Mouse (Mus musculus) layer of hippocampus, postnatal 14 days (tissue): ENCODE measurements around the gene Arf3. TPM values are rescaled to one million over a fixed set of nuclear protein-coding genes. Genes with fewer than 3 reads are reported as not detected.
A peak's percentile ranks its signal among the peaks of the same experiment; 100 is the strongest.

Source experiments
- DNase-seq, 2 experiments: peaks; one replicate each; pipeline ENCODE4 v3.0.0; 2021 to 2022; ENCODE audit warnings: low spot score in 2 of 2, mixed read lengths in 1 of 2
- total RNA-seq, 2 experiments: library from RNA; stranded (reverse); gene quantifications; 2 replicates each; pipeline ENCODE4 v1.2.3; 2021

The Arf3 gene
- total RNA-seq, 2 experiments from 2014 or later: 791 to 794 TPM

GRCm38 (mm10) chr15:98726746-98727145, 36.3 kb downstream of the Arf3 start:
- no peak for DNase-seq

GRCm38 (mm10) chr15:98726079-98726478, 36.9 kb downstream of the Arf3 start:
- no peak for DNase-seq

- no peak for DNase-seq
Observed at GRCm38 (mm10) chr15:98724441-98724840, 38.6 kb downstream of the Arf3 start.

GRCm38 (mm10) chr15:98722854-98723253, 40.2 kb downstream of the Arf3 start:
- DNase-seq: no peak

- no peak for DNase-seq
Observed at GRCm38 (mm10) chr15:98722191-98722590, 40.8 kb downstream of the Arf3 start.

GRCm38 (mm10) chr15:98717301-98717700, 45.7 kb downstream of the Arf3 start:
- DNase-seq: no peak

- DNase-seq: no peak
Observed at GRCm38 (mm10) chr15:98714230-98714652, 48.8 kb downstream of the Arf3 start.

- peak in 1 of 2 experiments; percentile 55 for DNase-seq
Observed at GRCm38 (mm10) chr15:98710442-98710841, 52.6 kb downstream of the Arf3 start.

GRCm38 (mm10) chr15:98707766-98708372, 55.1 kb downstream of the Arf3 start, which contains the start of gene Ccdc65:
TSS of gene Ccdc65 (plus strand) at chr15:98708207.
- DNase-seq: peak; percentile 77 to 89

- no peak for DNase-seq
Observed at GRCm38 (mm10) chr15:98704312-98704711, 58.7 kb downstream of the Arf3 start.

GRCm38 (mm10) chr15:98699190-98700105, 63.6 kb downstream of the Arf3 start:
- DNase-seq: peak; percentile 91

- no peak for DNase-seq
Observed at GRCm38 (mm10) chr15:98696216-98696615, 66.8 kb downstream of the Arf3 start.

- DNase-seq: no peak
Observed at GRCm38 (mm10) chr15:98695726-98696125, 67.3 kb downstream of the Arf3 start.

GRCm38 (mm10) chr15:98692171-98692715, 70.8 kb downstream of the Arf3 start:
- no peak for DNase-seq

- DNase-seq: no peak
Observed at GRCm38 (mm10) chr15:98691486-98692147, 71.4 kb downstream of the Arf3 start.

- DNase-seq: no peak
Observed at GRCm38 (mm10) chr15:98689682-98690081, 73.3 kb downstream of the Arf3 start.

Other genes starting within 250 kb of the Arf3 start
- 10 to 100 TPM; 65.5 to 65.8 TPM for gene Kansl2, start 228.9 kb downstream of the Arf3 start, total RNA-seq
- gene Ccnt1, start 192.3 kb downstream of the Arf3 start, total RNA-seq: 10 to 100 TPM; 43.9 to 44.7 TPM
- not detected for gene 4930415O20Rik, start 192.2 kb downstream of the Arf3 start, total RNA-seq
- 10 to 100 TPM; 45.1 to 45.3 TPM for gene Adcy6, start 153.1 kb downstream of the Arf3 start, total RNA-seq
- gene Cacnb3, start 132.4 kb downstream of the Arf3 start, total RNA-seq: 100 to 1,000 TPM; 159 to 168 TPM
- 10 to 100 TPM; 60.3 to 70.2 TPM for gene Ddx23, start 100.3 kb downstream of the Arf3 start, total RNA-seq
- gene Rnd1, start 85.8 kb downstream of the Arf3 start, total RNA-seq: 10 to 100 TPM; 18.8 to 21.5 TPM
- 10 to 100 TPM in 1 of 2 experiments, 1 to 10 TPM in 1; 8.9 to 10.1 TPM for gene Ccdc65, start 55.0 kb downstream of the Arf3 start, total RNA-seq
- gene Fkbp11, start 35.0 kb downstream of the Arf3 start, total RNA-seq: 1 to 10 TPM; 1.3 to 2.7 TPM
- under 1 TPM; 0.41 to 0.48 TPM for gene Wnt10b, start 14.9 kb upstream of the Arf3 start, total RNA-seq
- gene Wnt1, start 26.6 kb upstream of the Arf3 start, total RNA-seq: not detected
- 100 to 1,000 TPM; 747 to 793 TPM for gene Ddn, start 46.3 kb upstream of the Arf3 start, total RNA-seq
- gene Prkag1, start 68.3 kb upstream of the Arf3 start, total RNA-seq: 10 to 100 TPM; 44.5 to 46.2 TPM
- 10 to 100 TPM; 71.7 to 83.1 TPM for gene Kmt2d, start 108.0 kb upstream of the Arf3 start, total RNA-seq
- 1 to 10 TPM; 8.1 to 9.3 TPM for gene Rhebl1, start 131.3 kb upstream of the Arf3 start, total RNA-seq
- gene Dhh, start 135.3 kb upstream of the Arf3 start, total RNA-seq: under 1 TPM; 0.31 to 0.35 TPM
- gene Lmbr1l, start 155.0 kb upstream of the Arf3 start, total RNA-seq: 10 to 100 TPM; 13.7 to 17.9 TPM
- 100 to 1,000 TPM; 661 to 671 TPM for gene Tuba1b, start 171.4 kb upstream of the Arf3 start, total RNA-seq
- not detected for gene Gm49450, start 190.3 kb upstream of the Arf3 start, total RNA-seq
- gene Tuba1a, start 190.5 kb upstream of the Arf3 start, total RNA-seq: 1,000 to 10,000 TPM; 2,120 to 2,322 TPM